Mouse (Mus musculus): ENCODE results near the gene Stfa3. TPM values are rescaled to one million over a fixed set of nuclear protein-coding genes. Genes with fewer than 3 reads are reported as not detected.

Gene Stfa3
- polyA plus RNA-seq (2017; shearing (Covaris generic)) = 2.6 TPM

GRCm38 (mm10) chr16:36455342-36455802, at the start of gene Stfa3:
Gene Stfa3 (minus strand): TSS chr16:36455392.

GRCm38 (mm10) chr16:36408357-36408756, 46.8 kb downstream of the Stfa3 start, which contains the start of gene Stfa2:
Gene Stfa2 (minus strand): TSS chr16:36408457.

Other genes starting within 250 kb of the Stfa3 start
- not detected for gene Gm5416, start 245.0 kb downstream of the Stfa3 start, polyA plus RNA-seq (2017; shearing (Covaris generic))
- 1.7 TPM for gene 2010005H15Rik, start 233.9 kb downstream of the Stfa3 start, polyA plus RNA-seq (2017; shearing (Covaris generic))
- not detected for gene Stfa1, start 178.4 kb downstream of the Stfa3 start, polyA plus RNA-seq (2017; shearing (Covaris generic))
- not detected for gene BC117090, start 121.1 kb downstream of the Stfa3 start, polyA plus RNA-seq (2017; shearing (Covaris generic))
- not detected for gene BC100530, start 87.6 kb downstream of the Stfa3 start, polyA plus RNA-seq (2017; shearing (Covaris generic))
- not detected for gene Stfa2, start 46.9 kb downstream of the Stfa3 start, polyA plus RNA-seq (2017; shearing (Covaris generic))
- gene Casr, start 106.7 kb upstream of the Stfa3 start, polyA plus RNA-seq (2017; shearing (Covaris generic)) = not detected
- gene Cd86, start 210.7 kb upstream of the Stfa3 start, polyA plus RNA-seq (2017; shearing (Covaris generic)) = 64.6 TPM
- gene Ildr1, start 238.6 kb upstream of the Stfa3 start, polyA plus RNA-seq (2017; shearing (Covaris generic)) = 15.6 TPM

Measured in inflammation-experienced regulatory T-cells, adult 16 weeks (primary cell).